Mouse (Mus musculus) CH12.LX (cell line): ENCODE measurements around the gene Pde3a. TPM values are rescaled to one million over a fixed set of nuclear protein-coding genes. Genes with fewer than 3 reads are reported as not detected.
A peak's percentile ranks its signal among the peaks of the same experiment; 100 is the strongest.

Experiments
- DNase-seq: peaks from one replicate; pipeline ENCODE4 v3.0.0-alpha.2; 2013; ENCODE audit errors: extremely low read depth
- H3K27ac ChIP-seq: 2 replicates; pipeline ENCODE4 v1.5.1; 2012; ENCODE audit warnings: low read depth, mild to moderate bottlenecking, control low read depth, moderate library complexity; ENCODE audit not compliant: insufficient read depth
- H3K27me3 ChIP-seq: replicated peaks from 2 replicates; pipeline ENCODE3; 2012; ENCODE audit warnings: inconsistent platforms
- H3K36me3 ChIP-seq, 2 experiments: replicated peaks in 1 of 2; 2 replicates each; pipeline versions ENCODE3 to v1.6.1; 2012; ENCODE audit warnings: inconsistent platforms in 1 of 2, low read length in 1 of 2, mild to moderate bottlenecking in 1 of 2, mixed read lengths in 1 of 2, moderate library complexity in 1 of 2; ENCODE audit not compliant: control insufficient read depth in 1 of 2, insufficient read depth in 1 of 2
- H3K4me1 ChIP-seq, 2 experiments: 2 replicates each; pipeline ENCODE4 v1.6.1; 2012; ENCODE audit warnings: inconsistent platforms in 1 of 2, moderate library complexity in 1 of 2; ENCODE audit not compliant: insufficient read depth in 2 of 2, control insufficient read depth in 1 of 2
- H3K4me2 ChIP-seq: 2 replicates; pipeline ENCODE4 v1.6.1; 2012; ENCODE audit warnings: low read depth, mild to moderate bottlenecking, control low read depth; ENCODE audit not compliant: poor library complexity, insufficient read depth, severe bottlenecking
- H3K4me3 ChIP-seq, 3 experiments: fragments of 150-350 bp in 1 of 3; sonication (generic) in 1 of 3; replicated peaks in 1 of 3; 2 replicates each; pipeline versions ENCODE3 to v1.5.1; 2011 to 2012; ENCODE audit warnings: low read depth in 2 of 3, low read length in 2 of 3, mild to moderate bottlenecking in 2 of 3, moderate library complexity in 2 of 3, control low read depth in 1 of 3, improper control_type of control experiment in 1 of 3, inconsistent platforms in 1 of 3, mixed read lengths in 1 of 3; ENCODE audit not compliant: poor library complexity in 1 of 3
- H3K79me2 ChIP-seq: replicated peaks from 2 replicates; pipeline ENCODE4 v1.6.1; 2012; ENCODE audit warnings: mild to moderate bottlenecking, moderate library complexity; ENCODE audit not compliant: control insufficient read depth, poor library complexity, insufficient read depth, severe bottlenecking; ENCODE audit errors: extremely low read depth
- H3K9ac ChIP-seq: 2 replicates; pipeline ENCODE4 v1.6.1; 2012; ENCODE audit warnings: low read depth, mild to moderate bottlenecking, control low read depth, moderate library complexity; ENCODE audit not compliant: insufficient read depth
- H3K9me3 ChIP-seq: replicated peaks from 2 replicates; pipeline ENCODE3; 2012; ENCODE audit warnings: low read length, inconsistent platforms, mixed read lengths
- EP300 ChIP-seq: IDR thresholded peaks from 2 replicates; pipeline ENCODE4 v1.6.1; 2011; ENCODE audit warnings: low read length, improper control_type of control experiment
- IRF4 ChIP-seq: IDR thresholded peaks from 2 replicates; pipeline ENCODE4 v1.6.1; 2014; ENCODE audit warnings: low read depth, mild to moderate bottlenecking, inconsistent platforms, low read length, improper control_type of control experiment
- JUN ChIP-seq: IDR thresholded peaks from 2 replicates; pipeline ENCODE4 v1.6.1; 2011; ENCODE audit warnings: low read depth, mild to moderate bottlenecking, low read length, improper control_type of control experiment, moderate library complexity; ENCODE audit not compliant: insufficient read depth
- MAX ChIP-seq: IDR thresholded peaks from 2 replicates; pipeline ENCODE4 v1.6.1; 2011; ENCODE audit warnings: low read length, improper control_type of control experiment
- MAZ ChIP-seq: IDR thresholded peaks from 2 replicates; pipeline ENCODE4 v1.6.1; 2012; ENCODE audit warnings: low read depth, mild to moderate bottlenecking, inconsistent platforms, low read length, improper control_type of control experiment, moderate library complexity
- NELFE ChIP-seq: IDR thresholded peaks from 2 replicates; pipeline ENCODE4 v1.6.1; 2011; ENCODE audit warnings: low read depth, low read length, improper control_type of control experiment
- NRF1 ChIP-seq: IDR thresholded peaks from 2 replicates; pipeline ENCODE4 v1.6.1; 2014; ENCODE audit warnings: low read depth, mild to moderate bottlenecking, inconsistent platforms, low read length, improper control_type of control experiment, moderate library complexity
- ZMIZ1 ChIP-seq: IDR thresholded peaks from 2 replicates; pipeline ENCODE4 v1.6.1; 2012; ENCODE audit warnings: low read depth, mild to moderate bottlenecking, inconsistent platforms, low read length, improper control_type of control experiment
- dilution Hi-C: fragments of 300-500 bp; cut with MboI; formaldehyde crosslinking; loops from 2 replicates; pipeline ENCODE4 v1.14.3; 2020; ENCODE audit warnings: low sequenced_read_pairs; ENCODE audit not compliant: extremely low pct_unique_long_range_greater_than_20kb, extremely low pct_ligation_motif_present
- in situ Hi-C: fragments of 300-500 bp; cut with MboI; formaldehyde crosslinking; loops from 3 replicates; pipeline ENCODE4 v1.14.3; 2019; ENCODE audit warnings: low sequenced_read_pairs, low pct_ligation_motif_present, low pct_unique_long_range_greater_than_20kb, mixed read lengths
- polyA plus RNA-seq: library from polyadenylated mRNA; unstranded; fragments of >175 nt; gene quantifications from 2 replicates; pipeline ENCODE4 v1.2.1, GENCODE M21; 2012; ENCODE audit warnings: low read depth; ENCODE audit not compliant: insufficient read length
- total RNA-seq, 2 experiments: library from RNA; depleted of rRNA; stranded (reverse); fragments of 300-350 nt in 1 of 2; fragments of >200 nt in 1 of 2; gene quantifications; 2 replicates each; pipeline ENCODE4 v1.2.3; 2012 to 2014

The Pde3a gene
- total and polyA plus RNA-seq, 3 experiments = under 0.01 to 0.04 (median 0.03) TPM

DNA sequence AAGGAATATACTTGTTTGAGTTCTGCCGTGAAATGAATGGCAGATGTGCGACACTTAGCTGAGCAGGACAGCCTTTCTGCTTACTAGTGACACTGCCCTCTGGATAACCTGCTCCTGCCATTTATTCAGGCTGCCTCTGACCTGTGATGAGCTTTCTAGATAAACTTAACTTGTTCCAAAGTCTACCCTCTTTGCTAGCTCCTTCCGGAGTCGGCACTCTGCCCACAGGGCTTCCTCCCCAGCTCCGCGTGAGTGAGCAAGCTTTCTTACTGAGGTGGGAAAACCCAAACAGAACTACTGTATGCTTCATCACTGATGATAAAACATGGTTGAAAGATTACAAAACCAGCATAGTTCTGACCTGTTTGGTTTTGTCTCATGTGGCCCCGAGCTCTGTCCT, 294.3 kb downstream of the Pde3a start:
- no peak for TF ChIP-seq MAZ
- no peak for TF ChIP-seq JUN
- no peak for TF ChIP-seq EP300
- no peak for TF ChIP-seq NELFE
- no peak for TF ChIP-seq ZMIZ1
- TF ChIP-seq NRF1 = no peak
- no peak for TF ChIP-seq IRF4
- TF ChIP-seq MAX = no peak
- TF ChIP-seq, all 38 proteins: peak for 0
- peak; percentile 2 for DNase-seq
- in situ Hi-C loops = no loop called here
- Histone ChIP-seq H3K79me2 (no peaks in the 10 kb centered on the region), H3K9ac (no peak overlapping the region), H3K4me1 (0 out of 4 replicates have a peak, but pooled peaks cover 0 to 3% of the 10 kb centered on the region in 2 experiments), H3K9me3 (peaks cover 10% of the 10 kb centered on the region), H3K4me3 (no peak overlapping the region), H3K4me2 (no peak overlapping the region), H3K36me3 (no peaks in the 10 kb centered on the region), H3K27ac (no peak overlapping the region), H3K27me3 (no peaks in the 10 kb centered on the region)
- dilution Hi-C loops = no loop called here
